Mouse (Mus musculus): ENCODE measurements around the gene B230217C12Rik. TPM values are rescaled to one million over a fixed set of nuclear protein-coding genes. Genes with fewer than 3 reads are reported as not detected.

B230217C12Rik gene
- polyA plus RNA-seq, 1 experiment from 2014 or later: 6.8 TPM

DNA sequence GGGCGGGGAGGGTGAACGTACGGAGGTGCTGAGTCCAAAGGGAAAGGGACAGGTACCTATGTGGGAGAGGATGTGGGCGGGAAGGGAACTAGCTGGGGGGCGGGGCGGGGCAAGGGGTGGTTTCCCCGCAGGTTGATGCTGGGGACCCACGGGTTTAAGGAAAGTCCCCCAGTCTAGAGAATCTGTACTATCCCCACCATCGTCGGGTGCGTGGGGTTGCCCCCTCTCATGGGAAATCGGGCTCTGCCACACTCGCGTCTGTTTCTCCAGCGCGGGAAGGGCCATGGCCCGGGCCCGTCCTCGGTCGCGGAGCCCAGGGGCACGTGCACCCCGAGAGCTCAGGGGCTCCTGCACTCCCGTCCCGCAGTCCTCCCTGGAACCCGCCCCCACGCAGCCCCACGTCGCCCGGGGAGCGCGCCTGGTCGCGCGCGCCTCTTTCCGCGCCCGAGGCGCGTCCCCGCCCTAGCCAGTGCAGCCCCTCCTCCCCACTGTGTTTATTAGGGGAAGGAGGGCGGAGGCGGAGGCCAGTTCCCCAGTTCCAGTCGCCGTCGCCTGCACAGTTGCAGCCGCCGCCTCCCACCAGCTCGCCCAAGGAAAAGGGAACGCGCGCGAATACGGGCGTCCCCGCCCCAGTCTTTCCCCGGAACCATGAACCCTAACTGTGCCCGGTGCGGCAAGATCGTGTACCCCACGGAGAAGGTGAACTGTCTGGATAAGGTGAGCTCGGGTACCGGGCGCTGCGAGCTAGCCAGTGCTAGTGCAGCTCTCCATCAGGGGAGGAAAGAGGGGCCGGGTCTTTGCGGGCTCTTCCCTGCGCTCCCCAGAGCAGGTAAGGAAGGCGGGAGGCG, 41.2 kb upstream of the B230217C12Rik start:
- Histone ChIP-seq H3K4me3 (ENCODE audit: low read depth, low read length) (peak overlapping the region; percentile 92), H3K9me3 (ENCODE audit: low read depth, low read length) (no peaks in the 10 kb centered on the region), H3K27me3 (ENCODE audit: insufficient read depth, low read length) (no peaks in the 10 kb centered on the region), H3K4me2 (peak overlapping the region; percentile 78), H3K9ac (peak overlapping the region; percentile 93), H3K4me1 (ENCODE audit: insufficient read depth) (peaks cover 22% of the 10 kb centered on the region), H3K36me3 (ENCODE audit: insufficient read depth) (peaks cover 3% of the 10 kb centered on the region; the same call in 1 of the 2 replicates), H3K27ac (ENCODE audit: low read depth) (peak overlapping the region; percentile 96)
- under 1% methylated on average over 71 of the region's 71 CpGs for WGBS
- no peak for TF ChIP-seq CTCF (IDR thresholded peaks at IDR 0.05; ENCODE audit: low read depth)
- DNase-seq: peak; percentile 91
- peak; percentile 75 for ATAC-seq (ENCODE audit: insufficient read depth)

DNA sequence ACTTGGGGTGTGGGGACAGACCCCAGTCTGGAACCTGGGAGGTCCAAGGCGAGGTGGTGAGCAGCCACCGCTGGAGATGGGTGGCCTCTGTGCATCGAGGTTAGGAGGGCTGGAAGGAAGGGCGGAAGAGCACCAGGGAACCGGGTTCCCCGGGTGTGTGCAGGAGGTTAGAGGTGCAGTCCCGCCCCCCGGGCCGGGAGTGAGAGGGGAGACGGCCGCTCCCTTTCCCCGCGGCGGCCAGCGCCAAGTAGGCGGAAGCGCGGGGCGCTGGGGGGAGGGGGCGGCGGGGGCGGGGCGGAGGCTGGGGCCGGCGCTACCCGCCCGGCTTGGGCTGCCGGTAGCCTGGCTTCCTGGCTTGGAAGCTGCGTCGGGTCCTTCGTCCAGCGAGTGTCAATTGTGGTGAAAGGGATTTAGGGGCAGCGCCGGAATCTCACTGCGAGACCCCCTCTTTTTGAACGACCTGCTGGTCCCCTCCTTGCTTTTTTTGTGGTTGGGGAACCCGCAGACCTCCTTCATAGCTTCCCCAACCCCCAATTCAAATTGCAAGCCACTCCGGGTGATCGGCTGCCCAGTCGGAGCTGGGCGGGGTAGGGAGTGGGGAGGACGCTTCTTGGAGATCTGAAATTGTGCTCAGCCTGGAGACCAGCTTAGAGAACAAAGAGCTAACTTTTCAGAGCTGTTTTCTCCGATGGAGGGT, 40.4 kb upstream of the B230217C12Rik start:
- Histone ChIP-seq H3K9ac (peak overlapping the region; percentile 93), H3K27me3 (ENCODE audit: insufficient read depth, low read length) (no peaks in the 10 kb centered on the region), H3K4me3 (ENCODE audit: low read depth, low read length) (peak overlapping the region; percentile 92), H3K4me2 (peak overlapping the region; percentile 78), H3K9me3 (ENCODE audit: low read depth, low read length) (no peaks in the 10 kb centered on the region), H3K4me1 (ENCODE audit: insufficient read depth) (peaks cover 29% of the 10 kb centered on the region), H3K27ac (ENCODE audit: low read depth) (peak overlapping the region; percentile 96), H3K36me3 (ENCODE audit: insufficient read depth) (peaks cover 3% of the 10 kb centered on the region; the same call in 1 of the 2 replicates)
- no peak for TF ChIP-seq CTCF (IDR thresholded peaks at IDR 0.05; ENCODE audit: low read depth)
- DNase-seq (peak; percentile 84), ATAC-seq (ENCODE audit: insufficient read depth) (peak; percentile 70)
- under 1% methylated on average over 20 of the region's 43 CpGs for WGBS

DNA sequence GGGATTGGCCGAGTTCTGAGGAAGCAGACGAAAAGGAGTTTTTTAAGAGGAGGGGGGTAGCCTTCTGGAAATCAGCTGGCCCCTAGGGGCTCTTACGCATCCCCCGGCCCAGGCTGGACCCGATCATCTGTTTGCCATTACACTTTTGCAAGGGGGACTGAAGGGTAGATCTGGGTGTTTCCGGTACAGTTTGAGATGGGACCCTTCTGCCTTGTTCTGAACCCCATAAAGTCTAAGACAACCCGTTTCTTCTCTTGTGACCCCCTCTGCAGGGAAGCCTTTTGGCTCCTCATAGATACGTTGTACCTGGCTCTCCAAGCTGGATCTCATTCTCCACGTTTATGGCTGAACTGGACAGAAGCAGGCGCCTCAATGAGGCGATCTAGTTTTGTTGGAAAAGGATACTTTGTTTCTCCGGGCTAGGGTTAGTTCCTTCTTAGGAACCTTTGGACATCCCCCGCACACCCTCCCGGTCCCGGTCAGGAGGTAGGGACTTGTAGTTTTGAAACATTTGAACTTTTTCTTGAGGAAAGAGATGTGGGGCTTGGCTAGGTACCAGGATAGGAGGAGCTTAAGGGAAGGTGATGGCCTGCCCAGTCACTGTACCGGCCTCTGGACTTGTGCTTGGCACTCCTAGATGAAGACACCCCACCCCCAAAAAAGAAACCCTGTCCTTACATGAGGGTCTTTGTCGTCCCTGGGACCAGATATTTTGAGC, 39.7 kb upstream of the B230217C12Rik start:
- H3K9ac ChIP-seq: peak overlapping the region; percentile 93
- peaks cover 3% of the 10 kb centered on the region; the same call in 1 of the 2 replicates for H3K36me3 ChIP-seq (ENCODE audit: insufficient read depth)
- ATAC-seq (ENCODE audit: insufficient read depth) (no peak), DNase-seq (peak; percentile 62)
- no peak for TF ChIP-seq CTCF (IDR thresholded peaks at IDR 0.05; ENCODE audit: low read depth)
- H3K27ac ChIP-seq (ENCODE audit: low read depth): peak overlapping the region; percentile 96
- H3K4me3 ChIP-seq (ENCODE audit: low read depth, low read length): peak overlapping the region; percentile 92
- H3K27me3 ChIP-seq (ENCODE audit: insufficient read depth, low read length): no peaks in the 10 kb centered on the region
- H3K4me1 ChIP-seq (ENCODE audit: insufficient read depth): peaks cover 35% of the 10 kb centered on the region
- H3K9me3 ChIP-seq (ENCODE audit: low read depth, low read length): no peaks in the 10 kb centered on the region
- H3K4me2 ChIP-seq: peak overlapping the region; percentile 78
- 3% methylated on average over 17 of the region's 17 CpGs for WGBS

DNA sequence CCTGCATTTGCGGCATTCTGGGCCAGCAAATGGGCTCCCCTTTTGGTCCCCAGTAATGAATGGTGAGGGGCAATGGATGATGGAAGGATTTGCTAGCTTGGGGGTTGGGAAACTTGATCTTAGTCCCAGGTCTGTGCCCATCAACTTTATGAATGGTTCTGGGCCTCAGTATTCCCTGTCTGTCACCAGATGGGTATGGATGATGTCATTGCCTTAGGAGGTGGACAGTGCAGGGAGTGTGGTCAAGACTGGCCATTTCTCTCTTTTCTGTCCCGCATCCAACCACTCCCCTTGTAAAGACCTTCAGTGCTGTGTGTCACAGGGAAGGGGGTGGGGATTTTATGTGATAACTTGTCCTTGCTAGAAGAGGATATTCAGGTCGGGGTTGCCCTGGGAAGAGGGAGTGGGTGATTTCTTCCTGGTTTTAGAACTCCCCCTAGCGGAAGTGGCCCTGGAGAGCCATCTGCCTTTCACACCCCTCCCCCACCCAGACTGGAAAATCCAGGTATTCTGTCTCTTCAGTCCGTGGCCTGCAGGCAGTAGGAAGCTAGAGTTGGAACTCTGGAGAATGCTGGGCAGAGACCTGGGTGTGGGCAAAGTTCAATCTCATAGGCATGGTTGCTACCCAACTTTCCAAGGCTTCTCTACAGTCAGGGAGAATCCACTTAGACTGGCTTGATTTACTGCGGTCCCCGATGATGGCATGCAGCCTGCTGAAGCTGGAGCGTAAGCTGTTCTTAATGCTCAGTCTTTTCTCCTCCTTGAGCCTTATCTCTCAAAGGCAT, 39.0 kb upstream of the B230217C12Rik start:
- peak overlapping the region; percentile 93 for H3K9ac ChIP-seq
- 13% methylated on average over 8 of the region's 8 CpGs for WGBS
- H3K4me2 ChIP-seq: peak overlapping the region; percentile 78
- peak; percentile 68 for DNase-seq
- no peak for ATAC-seq (ENCODE audit: insufficient read depth)
- H3K36me3 ChIP-seq (ENCODE audit: insufficient read depth): peaks cover 3% of the 10 kb centered on the region; the same call in 1 of the 2 replicates
- peak; percentile 64 for TF ChIP-seq CTCF (IDR thresholded peaks at IDR 0.05; ENCODE audit: low read depth)
- peaks cover 43% of the 10 kb centered on the region for H3K4me1 ChIP-seq (ENCODE audit: insufficient read depth)
- H3K9me3 ChIP-seq (ENCODE audit: low read depth, low read length): no peaks in the 10 kb centered on the region
- peak overlapping the region; percentile 96 for H3K27ac ChIP-seq (ENCODE audit: low read depth)
- H3K4me3 ChIP-seq (ENCODE audit: low read depth, low read length): peak overlapping the region; percentile 92
- H3K27me3 ChIP-seq (ENCODE audit: insufficient read depth, low read length): no peaks in the 10 kb centered on the region

DNA sequence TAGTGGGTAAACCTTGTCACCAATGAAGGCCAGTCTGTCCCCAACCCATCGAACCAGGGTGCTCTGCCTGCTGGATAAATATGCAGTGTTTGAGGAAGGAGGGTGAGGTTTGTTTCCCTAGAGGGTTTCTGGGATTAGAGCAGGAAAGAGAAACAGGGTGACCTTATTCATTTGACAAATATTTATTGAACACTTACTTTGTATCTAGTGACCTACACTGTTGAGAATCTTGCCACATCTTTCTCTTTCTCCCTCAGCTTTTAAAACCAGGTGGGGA, 38.4 kb upstream of the B230217C12Rik start:
- H3K27ac ChIP-seq (ENCODE audit: low read depth): peak overlapping the region; percentile 96
- H3K36me3 ChIP-seq (ENCODE audit: insufficient read depth): peaks cover 6% of the 10 kb centered on the region; the same call in 1 of the 2 replicates
- no peaks in the 10 kb centered on the region for H3K27me3 ChIP-seq (ENCODE audit: insufficient read depth, low read length)
- DNase-seq: no peak
- no peaks in the 10 kb centered on the region for H3K9me3 ChIP-seq (ENCODE audit: low read depth, low read length)
- H3K4me3 ChIP-seq (ENCODE audit: low read depth, low read length): peak overlapping the region; percentile 92; the same call in 1 of the 2 replicates
- H3K4me1 ChIP-seq (ENCODE audit: insufficient read depth): peaks cover 48% of the 10 kb centered on the region
- peak overlapping the region; percentile 78 for H3K4me2 ChIP-seq
- no peak for TF ChIP-seq CTCF (IDR thresholded peaks at IDR 0.05; ENCODE audit: low read depth)
- 6% methylated on average over 1 of the region's 1 CpGs for WGBS
- peak overlapping the region; percentile 24; the same call in 1 of the 2 replicates for H3K9ac ChIP-seq
- no peak for ATAC-seq (ENCODE audit: insufficient read depth)

DNA sequence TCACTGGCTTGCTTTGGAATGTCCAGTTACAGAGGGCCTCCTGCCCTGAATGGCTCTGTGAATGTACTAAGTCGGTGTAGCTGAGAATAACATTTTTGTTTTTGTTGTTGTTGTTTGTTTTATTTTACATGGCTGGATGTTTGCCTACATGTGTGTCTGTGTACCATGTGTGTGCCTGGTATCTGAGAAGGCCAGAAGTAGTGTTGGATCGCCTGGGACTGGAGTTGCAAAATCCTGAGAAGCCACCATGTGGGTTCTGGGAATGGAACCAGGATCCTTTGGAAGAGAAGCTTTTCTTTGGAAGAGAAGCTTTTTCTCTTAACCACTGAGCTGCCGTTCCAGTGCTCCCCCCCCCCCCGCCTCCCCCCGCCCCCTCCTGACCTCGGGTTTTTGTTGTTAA, 38.1 kb upstream of the B230217C12Rik start:
- ATAC-seq (ENCODE audit: insufficient read depth) (no peak), DNase-seq (no peak)
- Histone ChIP-seq H3K27me3 (ENCODE audit: insufficient read depth, low read length) (no peaks in the 10 kb centered on the region), H3K9ac (no peak overlapping the region), H3K36me3 (ENCODE audit: insufficient read depth) (peaks cover 10% of the 10 kb centered on the region), H3K4me2 (peak overlapping the region; percentile 78), H3K4me3 (ENCODE audit: low read depth, low read length) (peak overlapping the region; percentile 92; the same call in 1 of the 2 replicates), H3K27ac (ENCODE audit: low read depth) (peak overlapping the region; percentile 96; the same call in 1 of the 2 replicates), H3K4me1 (ENCODE audit: insufficient read depth) (peaks cover 51% of the 10 kb centered on the region), H3K9me3 (ENCODE audit: low read depth, low read length) (no peaks in the 10 kb centered on the region)
- no peak for TF ChIP-seq CTCF (IDR thresholded peaks at IDR 0.05; ENCODE audit: low read depth)
- WGBS: 27% methylated on average over 6 of the region's 6 CpGs

All from lung, embryonic 14.5 days (tissue).